ENCODE assay signal across 26 mouse cellular contexts in genomic region chr3:100530919-100531318, GRCm38 (mm10). TPM values are rescaled to one million over a fixed set of nuclear protein-coding genes. Genes with fewer than 3 reads are reported as not detected.
A peak's percentile ranks its signal among the peaks of the same experiment; 100 is the strongest.
DNase-seq lines count a peak whose midpoint lies in the region; ATAC-seq and TF ChIP-seq lines count a peak whose summit lies in the region.
"Had no signal": no experiment of that assay in that cellular context is flagged by ENCODE, and none has a peak within 500 bp of the region (broad histone marks: within the 10 kb centered on the region; RNA-seq: fewer than 3 reads in every experiment).

No protein-coding gene starts in this region.

- H3K79me2 ChIP-seq in liver, adult 2 months (ENCODE audit: control insufficient read depth, insufficient read depth, low read length) = no peaks in the 10 kb centered on the region
- no peaks in the 10 kb centered on the region for H3K79me2 ChIP-seq in CH12.LX (replicated peaks; ENCODE audit: control insufficient read depth, extremely low read depth, insufficient read depth, poor library complexity, severe bottlenecking)

- no peaks in the 10 kb centered on the region for H3K27me3 ChIP-seq in liver, adult 2 months (ENCODE audit: control insufficient read depth, insufficient read depth, low read length)
- H3K27me3 ChIP-seq in liver, postnatal 0 days (ENCODE audit: insufficient read depth, low read length) = no peaks in the 10 kb centered on the region
- H3K27me3 ChIP-seq in CH12.LX (replicated peaks) = no peaks in the 10 kb centered on the region
- no peaks in the 10 kb centered on the region for H3K27me3 ChIP-seq in kidney, adult 2 months (replicated peaks; ENCODE audit: control insufficient read depth, insufficient read depth, low read length)
- H3K27me3 ChIP-seq in hindbrain, postnatal 0 days (ENCODE audit: insufficient read depth, low read length) = no peaks in the 10 kb centered on the region
- H3K27me3 ChIP-seq in limb, embryonic 10.5 days (ENCODE audit: low read depth, poor library complexity, severe bottlenecking) = no peaks in the 10 kb centered on the region
- H3K27me3 ChIP-seq: embryonic facial prominence, embryonic 13.5 days; embryonic facial prominence, embryonic 15.5 days; forebrain, embryonic 12.5 days had no signal

- TF ChIP-seq EP300 in liver, postnatal 0 days (IDR thresholded peaks at IDR 0.05; ENCODE audit: low read depth) = no peak
- TF ChIP-seq EP300 in CH12.LX (IDR thresholded peaks at IDR 0.05; ENCODE audit: low read length) = peak; percentile 84

- no peak overlapping the region for H3K27ac ChIP-seq in liver, adult 2 months (replicated peaks; ENCODE audit: insufficient read depth, low read depth, low read length)
- no peak overlapping the region for H3K27ac ChIP-seq in liver, postnatal 0 days (ENCODE audit: low read depth)
- H3K27ac ChIP-seq in CH12.LX (ENCODE audit: insufficient read depth, low read depth) = 0 out of 2 replicates have a peak overlapping the region, but pooled peaks have one; percentile 15
- H3K27ac ChIP-seq in kidney, adult 2 months (ENCODE audit: insufficient read depth, low read depth, low read length) = no peak overlapping the region
- no peak overlapping the region for H3K27ac ChIP-seq in hindbrain, postnatal 0 days
- H3K27ac ChIP-seq in limb, embryonic 10.5 days = no peak overlapping the region
- H3K27ac ChIP-seq: embryonic facial prominence, embryonic 13.5 days; embryonic facial prominence, embryonic 15.5 days; forebrain, embryonic 10.5 days; forebrain, embryonic 12.5 days had no signal

- H3K4me1 ChIP-seq in liver, adult 2 months (ENCODE audit: control insufficient read depth, insufficient read depth, low read length) = no peaks in the 10 kb centered on the region
- no peaks in the 10 kb centered on the region; the same call in 1 of the 2 replicates for H3K4me1 ChIP-seq in liver, postnatal 0 days (ENCODE audit: insufficient read depth)
- H3K4me1 ChIP-seq in CH12.LX (ENCODE audit: control insufficient read depth in 1 of 2, insufficient read depth in 2 of 2) = peaks cover 13 to 65% of the 10 kb centered on the region in 2 experiments
- H3K4me1 ChIP-seq in kidney, adult 2 months (ENCODE audit: control insufficient read depth, insufficient read depth, low read length) = no peaks in the 10 kb centered on the region
- H3K4me1 ChIP-seq in hindbrain, postnatal 0 days (ENCODE audit: insufficient read depth, low read length) = no peaks in the 10 kb centered on the region
- H3K4me1 ChIP-seq in limb, embryonic 10.5 days = peaks cover 13% of the 10 kb centered on the region; the same call in 1 of the 2 replicates
- H3K4me1 ChIP-seq: embryonic facial prominence, embryonic 13.5 days; embryonic facial prominence, embryonic 15.5 days; forebrain, embryonic 12.5 days had no signal

- H3K9ac ChIP-seq in liver, adult 2 months (ENCODE audit: low read depth, low read length) = no peak overlapping the region
- H3K9ac ChIP-seq in liver, postnatal 0 days (replicated peaks) = no peak overlapping the region
- H3K9ac ChIP-seq in CH12.LX (ENCODE audit: insufficient read depth, low read depth) = no peak overlapping the region
- H3K9ac ChIP-seq in hindbrain, postnatal 0 days (replicated peaks; ENCODE audit: low read length) = no peak overlapping the region
- H3K9ac ChIP-seq: embryonic facial prominence, embryonic 13.5 days; embryonic facial prominence, embryonic 15.5 days; forebrain, embryonic 12.5 days had no signal

- no peaks in the 10 kb centered on the region for H3K9me3 ChIP-seq in liver, postnatal 0 days (ENCODE audit: low read length)
- H3K9me3 ChIP-seq in CH12.LX (replicated peaks; ENCODE audit: low read length) = no peaks in the 10 kb centered on the region
- no peaks in the 10 kb centered on the region for H3K9me3 ChIP-seq in hindbrain, postnatal 0 days (ENCODE audit: low read length)
- no peaks in the 10 kb centered on the region for H3K9me3 ChIP-seq in limb, embryonic 10.5 days (replicated peaks)
- H3K9me3 ChIP-seq: embryonic facial prominence, embryonic 13.5 days; embryonic facial prominence, embryonic 15.5 days; forebrain, embryonic 10.5 days; forebrain, embryonic 12.5 days had no signal

- no peak overlapping the region for H3K4me2 ChIP-seq in liver, postnatal 0 days (ENCODE audit: low read depth, low read length)
- H3K4me2 ChIP-seq in CH12.LX (ENCODE audit: insufficient read depth, low read depth, poor library complexity, severe bottlenecking) = 0 out of 2 replicates have a peak overlapping the region, but pooled peaks have one; percentile 22
- H3K4me2 ChIP-seq in hindbrain, postnatal 0 days (ENCODE audit: low read depth, low read length) = no peak overlapping the region
- H3K4me2 ChIP-seq: embryonic facial prominence, embryonic 13.5 days; embryonic facial prominence, embryonic 15.5 days; forebrain, embryonic 12.5 days had no signal

- DNase-seq in liver, adult 2 months (ENCODE audit: extremely low read depth, low read depth, low spot score) = peak; percentile 18
- no peak for DNase-seq in liver, postnatal 0 days
- peak; percentile 65 for DNase-seq in CH12.LX (ENCODE audit: extremely low read depth)
- DNase-seq in MEL-GATA-1-ER (ENCODE audit: extremely low read depth, low read depth) = peak; percentile 51
- DNase-seq in kidney, adult 2 months = no peak
- DNase-seq in hindbrain, postnatal 0 days (ENCODE audit: low spot score) = no peak
- no peak for DNase-seq in limb, embryonic 10.5 days (ENCODE audit: low spot score)
- DNase-seq: adrenal gland, adult 2 months; adrenal gland, postnatal 10 days; adrenal gland, postnatal 25 days; B cell, adult 2 months; cerebellum, adult 11 months; cerebellum, adult 18-20 months; cerebellum, adult 8-10 months; cerebellum, adult 9-11 months; cerebellum, postnatal 14 days; cerebellum, postnatal 36 days; embryo, embryonic 11 days had no signal

- H3K36me3 ChIP-seq in liver, adult 2 months (ENCODE audit: control insufficient read depth, insufficient read depth, low read length) = no peaks in the 10 kb centered on the region
- no peaks in the 10 kb centered on the region for H3K36me3 ChIP-seq in liver, postnatal 0 days (replicated peaks; ENCODE audit: insufficient read depth, low read length)
- H3K36me3 ChIP-seq in CH12.LX (replicated peaks in 1 of 2; ENCODE audit: control insufficient read depth in 1 of 2, insufficient read depth in 1 of 2, low read length in 1 of 2) = no peaks in the 10 kb centered on the region
- H3K36me3 ChIP-seq in kidney, adult 2 months (ENCODE audit: control insufficient read depth, insufficient read depth, low read length) = no peaks in the 10 kb centered on the region
- no peaks in the 10 kb centered on the region for H3K36me3 ChIP-seq in hindbrain, postnatal 0 days (ENCODE audit: insufficient read depth, low read length)
- no peaks in the 10 kb centered on the region for H3K36me3 ChIP-seq in limb, embryonic 10.5 days
- H3K36me3 ChIP-seq: embryonic facial prominence, embryonic 13.5 days; embryonic facial prominence, embryonic 15.5 days; forebrain, embryonic 10.5 days; forebrain, embryonic 12.5 days had no signal

- in situ Hi-C loops in CH12.LX (cut with MboI; ENCODE audit: low pct_ligation_motif_present, low pct_unique_long_range_greater_than_20kb, low sequenced_read_pairs) = no loop called here

- 88% methylated on average over 5 of the region's 5 CpGs for WGBS in liver, adult 2 months
- WGBS in liver, postnatal 0 days (ENCODE audit: insufficient replicate concordance) = 70% methylated on average over 5 of the region's 5 CpGs
- WGBS in kidney, adult 2 months = 92% methylated on average over 5 of the region's 5 CpGs
- WGBS in hindbrain, postnatal 0 days = 94% methylated on average over 5 of the region's 5 CpGs
- 94% methylated on average over 5 of the region's 5 CpGs for WGBS in limb, embryonic 10.5 days

- TF ChIP-seq CTCF in liver, adult 2 months (IDR thresholded peaks at IDR 0.05; ENCODE audit: low read depth, low read length) = no peak
- no peak for TF ChIP-seq CTCF in liver, postnatal 0 days (IDR thresholded peaks at IDR 0.05; ENCODE audit: low read depth)
- TF ChIP-seq CTCF in CH12.LX (conservative IDR thresholded peaks at IDR 0.05 in 1 of 2, IDR thresholded peaks at IDR 0.05 in 1 of 2; ENCODE audit: low read depth in 2 of 2, low read length in 2 of 2) = no peak
- TF ChIP-seq CTCF in kidney, adult 2 months (conservative IDR thresholded peaks at IDR 0.05; ENCODE audit: insufficient read depth, insufficient read length, low read depth, low read length) = no peak
- TF ChIP-seq CTCF in hindbrain, postnatal 0 days (IDR thresholded peaks at IDR 0.05; ENCODE audit: low read depth) = no peak

- no peak; the same call in none of the 2 replicates for TF ChIP-seq RAD21 in CH12.LX (IDR thresholded peaks at IDR 0.05; ENCODE audit: low read depth, low read length)

- ATAC-seq in liver, postnatal 0 days = no peak
- ATAC-seq in hindbrain, postnatal 0 days = no peak
- ATAC-seq: CD4-positive, CD25-positive, alpha-beta regulatory T cell, adult 4 months; forebrain, embryonic 14.5 days; forebrain, embryonic 16.5 days had no signal

- H3K4me3 ChIP-seq in liver, adult 2 months (ENCODE audit: insufficient read depth, low read depth, low read length) = no peak overlapping the region
- H3K4me3 ChIP-seq in liver, postnatal 0 days (ENCODE audit: low read depth, low read length) = no peak overlapping the region
- H3K4me3 ChIP-seq in CH12.LX (replicated peaks in 1 of 3; ENCODE audit: low read depth in 2 of 3, low read length in 2 of 3, poor library complexity in 1 of 3) = no peak overlapping the region
- no peak overlapping the region for H3K4me3 ChIP-seq in kidney, adult 2 months (ENCODE audit: insufficient read depth, low read depth, low read length)
- H3K4me3 ChIP-seq in hindbrain, postnatal 0 days (ENCODE audit: low read length) = no peak overlapping the region
- H3K4me3 ChIP-seq in limb, embryonic 10.5 days = no peak overlapping the region
- H3K4me3 ChIP-seq: embryonic facial prominence, embryonic 13.5 days; embryonic facial prominence, embryonic 15.5 days; erythroblast, embryonic 14.5 days; forebrain, embryonic 10.5 days; forebrain, embryonic 12.5 days had no signal

- dilution Hi-C loops in CH12.LX (cut with MboI; ENCODE audit: extremely low pct_ligation_motif_present, extremely low pct_unique_long_range_greater_than_20kb, low sequenced_read_pairs) = no loop called here

- TF ChIP-seq POLR2A in liver, adult 2 months (IDR thresholded peaks at IDR 0.05; ENCODE audit: extremely low read depth, insufficient read depth, low read length) = no peak
- TF ChIP-seq POLR2A in CH12.LX (IDR thresholded peaks at IDR 0.05; ENCODE audit: low read depth, low read length) = peak; percentile 34; the same call in 1 of the 2 replicates
- no peak for TF ChIP-seq POLR2A in kidney, adult 2 months (IDR thresholded peaks at IDR 0.05; ENCODE audit: low read depth, low read length)

RNA-seq across cellular contexts. Expression of gene Tent5c, which starts 41.8 kb away (rescaled TPM):
- total RNA-seq in liver, adult 2 months (2014; rRNA removed) = 6.7 and 9.4 TPM in 2 replicates
- polyA plus RNA-seq in liver, adult 2 months (2012; rRNA removed) = 2.3 and 3.1 TPM in 2 replicates
- polyA plus RNA-seq in liver, postnatal 0 days (2015; fragmentation: Nextera tagmentation; extraction: Ambion mirVana) = 30.7 and 32.5 TPM in 2 replicates
- total RNA-seq in CH12.LX (2012; rRNA removed) = 12.3 and 18.6 TPM in 2 replicates
- total RNA-seq in CH12.LX (2014; rRNA removed) = 9.5 and 10.6 TPM in 2 replicates
- polyA plus RNA-seq in CH12.LX (2012; ENCODE audit: insufficient read length, low read depth) = 16.0 and 18.7 TPM in 2 replicates
- polyA plus RNA-seq in kidney, adult 2 months (2012; rRNA removed) = 3.8 and 4.2 TPM in 2 replicates
- total RNA-seq in hindbrain, postnatal 0 days (2014; rRNA removed) = 2.9 and 3.7 TPM in 2 replicates
- polyA plus RNA-seq in hindbrain, postnatal 0 days (2015; fragmentation: Nextera tagmentation; extraction: Ambion mirVana) = 1.1 and 1.2 TPM in 2 replicates
- 1.0 and 2.0 TPM in 2 replicates for polyA plus RNA-seq in limb, embryonic 10.5 days (2016; fragmentation: Nextera tagmentation; extraction: Ambion mirVana)

Comparison
In these comparisons a context has a peak if more than half of its experiments do, and no peak if none do; other contexts are left out.
1. DNase-seq: peak in liver, adult 2 months (single experiment), CH12.LX (single experiment) and MEL-GATA-1-ER (single experiment); none in liver, postnatal 0 days (single experiment), kidney, adult 2 months (single experiment), hindbrain, postnatal 0 days (single experiment) and limb, embryonic 10.5 days (single experiment).